Mouse (Mus musculus) layer of hippocampus, adult 6 months (tissue): Measurements from ENCODE around the gene Wars2. TPM values are rescaled to one million over a fixed set of nuclear protein-coding genes. Genes with fewer than 3 reads are reported as not detected.

Source experiments
- long read RNA-seq, 2 experiments: library from polyadenylated mRNA; unstranded; transcript quantifications; one replicate each; pipeline ENCODE4 v2.0.0; 2019 to 2020
- microRNA-seq: library from miRNA; unstranded; fragments of <30 nt; microRNA quantifications from one replicate; pipeline ENCODE4 v1.2.0, GENCODE M21; 2020
- polyA plus RNA-seq: library from polyadenylated mRNA; unstranded; fragments of <200 nt; fragmentation: Nextera tagmentation; gene quantifications from 2 replicates; pipeline ENCODE4 v1.2.3, GENCODE M21; 2021

Wars2 gene
- polyA plus RNA-seq: 7.1 TPM in 2 replicates
- long read RNA-seq, experiment 1, full-length matches to known transcripts: 1 of 6 reads
- long read RNA-seq, experiment 1, partial matches to known transcripts: 3 of 6 reads
- long read RNA-seq, experiment 1, other reads (novel, unspliced or antisense): 2 of 6 reads
- long read RNA-seq, experiment 2, full-length matches to known transcripts: 24 of 37 reads
- long read RNA-seq, experiment 2, partial matches to known transcripts: 3 of 37 reads
- long read RNA-seq, experiment 2, other reads (novel, unspliced or antisense): 10 of 37 reads

GRCm38 (mm10) chr3:99140940-99141854, at the start of gene Wars2:
TSS of gene Wars2 (plus strand) at chr3:99141068.

DNA sequence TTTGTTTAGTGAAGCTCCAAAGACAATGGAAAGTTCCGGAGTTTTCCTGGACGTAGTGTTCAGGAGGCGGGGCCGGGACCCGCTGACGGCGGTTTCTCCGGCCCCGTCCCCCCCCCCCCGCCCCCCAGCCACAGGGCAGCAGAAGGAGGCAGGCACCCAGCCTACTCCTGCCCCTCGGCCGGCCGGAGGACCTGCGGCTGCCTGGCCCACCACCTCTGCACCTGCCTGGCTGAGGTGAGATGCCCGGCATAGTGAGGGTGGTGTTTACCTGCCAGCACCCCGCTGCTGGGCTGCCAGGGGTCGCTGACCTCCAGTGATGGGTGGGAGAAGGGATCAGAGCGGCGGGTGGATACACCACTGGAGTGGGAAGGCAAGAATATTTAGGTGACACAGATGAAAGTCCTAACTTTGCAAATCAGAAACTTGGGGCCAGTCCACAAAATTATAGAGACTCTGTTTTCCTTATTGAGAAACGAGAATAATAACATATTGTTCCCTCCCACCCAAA, 99.4 kb downstream of the Wars2 start, which contains the start of gene Tbx15:
Gene Tbx15 (plus strand): TSS at position 169 of the 508 bp plus-strand sequence.

Small RNAs within 50 kb of the gene (microRNA-seq; reads per million reads assigned to microRNA genes)
- not detected for gene Mir6481

Other genes with a start within 250 kb of the Wars2 start
- not detected in 2 replicates for gene Hao2, start 247.8 kb upstream of the Wars2 start, polyA plus RNA-seq
- 0.04 and 0.21 TPM in 2 replicates for gene Tbx15, start 99.3 kb downstream of the Wars2 start, polyA plus RNA-seq